Mouse (Mus musculus): Measurements from ENCODE around the gene Tshr. TPM values are rescaled to one million over a fixed set of nuclear protein-coding genes. Genes with fewer than 3 reads are reported as not detected.
A peak's percentile ranks its signal among the peaks of the same experiment; 100 is the strongest.

Tshr gene
- polyA plus RNA-seq, 1 experiment from 2014 or later = 0.13 TPM

GRCm38 (mm10) chr12:91588670-91589541 is 204.5 kb downstream of the Tshr start:
- ATAC-seq (ENCODE audit: low read depth) = peak; percentile 49
- WGBS (ENCODE audit: insufficient replicate concordance) = 0% methylated on average over 65 of the region's 83 CpGs
- Histone ChIP-seq H3K9ac (peak overlapping the region; percentile 100), H3K4me1 (replicated peaks) (peaks cover 26% of the 10 kb centered on the region), H3K36me3 (peaks cover 22% of the 10 kb centered on the region), H3K27ac (peak overlapping the region; percentile 100), H3K27me3 (no peaks in the 10 kb centered on the region), H3K4me3 (replicated peaks) (peak overlapping the region; percentile 95), H3K9me3 (replicated peaks) (no peaks in the 10 kb centered on the region), H3K4me2 (peak overlapping the region; percentile 72)
- DNase-seq = peak; percentile 39

GRCm38 (mm10) chr12:91589542-91589846 is 205.1 kb downstream of the Tshr start:
- ATAC-seq (ENCODE audit: low read depth) (no peak), DNase-seq (no peak)
- peak overlapping the region; percentile 100 for H3K9ac ChIP-seq
- no peaks in the 10 kb centered on the region for H3K9me3 ChIP-seq (replicated peaks)
- peaks cover 16% of the 10 kb centered on the region for H3K36me3 ChIP-seq
- no peaks in the 10 kb centered on the region for H3K27me3 ChIP-seq
- WGBS (ENCODE audit: insufficient replicate concordance) = 0% methylated on average over 11 of the region's 11 CpGs
- peak overlapping the region; percentile 95 for H3K4me3 ChIP-seq (replicated peaks)
- H3K4me1 ChIP-seq (replicated peaks) = peaks cover 26% of the 10 kb centered on the region
- H3K4me2 ChIP-seq = peak overlapping the region; percentile 72
- peak overlapping the region; percentile 100 for H3K27ac ChIP-seq

- peak; percentile 89 for DNase-seq
- H3K4me3 ChIP-seq (replicated peaks) = peak within 1 kb of the TSS; percentile 95
- peak; percentile 81 for ATAC-seq (ENCODE audit: low read depth)
- H3K4me1 ChIP-seq (replicated peaks) = peaks cover 26% of the 10 kb centered on the region
- no peaks in the 10 kb centered on the region for H3K27me3 ChIP-seq
- H3K27ac ChIP-seq = peak within 1 kb of the TSS; percentile 100
- H3K9me3 ChIP-seq (replicated peaks) = no peaks in the 10 kb centered on the region
- under 1% methylated on average over 83 of the region's 99 CpGs for WGBS (ENCODE audit: insufficient replicate concordance)
- peaks cover 10% of the 10 kb centered on the region for H3K36me3 ChIP-seq
- peak within 1 kb of the TSS; percentile 82 for H3K4me2 ChIP-seq
- peak within 1 kb of the TSS; percentile 100 for H3K9ac ChIP-seq
Measured at GRCm38 (mm10) chr12:91589847-91590690, 205.7 kb downstream of the Tshr start, which contains the start of gene Gtf2a1. Gene Gtf2a1, minus strand, starts transcription at chr12:91590487.

- H3K9me3 ChIP-seq (replicated peaks) = no peaks in the 10 kb centered on the region
- peaks cover 4% of the 10 kb centered on the region for H3K36me3 ChIP-seq
- peak overlapping the region; percentile 80 for H3K9ac ChIP-seq
- ATAC-seq (ENCODE audit: low read depth) (no peak), DNase-seq (peak; percentile 34)
- H3K4me2 ChIP-seq = peak overlapping the region; percentile 82
- H3K27me3 ChIP-seq = no peaks in the 10 kb centered on the region
- peak overlapping the region; percentile 95 for H3K4me3 ChIP-seq (replicated peaks)
- 20% methylated on average over 6 of the region's 6 CpGs for WGBS (ENCODE audit: insufficient replicate concordance)
- peaks cover 26% of the 10 kb centered on the region for H3K4me1 ChIP-seq (replicated peaks)
- peak overlapping the region; percentile 92 for H3K27ac ChIP-seq
Measured at GRCm38 (mm10) chr12:91590716-91591115, 206.4 kb downstream of the Tshr start.

GRCm38 (mm10) chr12:91591191-91591590 is 206.8 kb downstream of the Tshr start:
- H3K36me3 ChIP-seq = no peaks in the 10 kb centered on the region
- peak overlapping the region; percentile 92 for H3K27ac ChIP-seq
- H3K4me3 ChIP-seq (replicated peaks) = peak overlapping the region; percentile 95
- ATAC-seq (ENCODE audit: low read depth) = no peak
- no peaks in the 10 kb centered on the region for H3K27me3 ChIP-seq
- H3K4me1 ChIP-seq (replicated peaks) = peaks cover 24% of the 10 kb centered on the region
- no peak for DNase-seq
- whole genome bisulfite sequencing (ENCODE audit: insufficient replicate concordance) = 89% methylated on average over 1 of the region's 1 CpGs
- no peaks in the 10 kb centered on the region for H3K9me3 ChIP-seq (replicated peaks)
- H3K9ac ChIP-seq = peak overlapping the region; percentile 80
- peak overlapping the region; percentile 82 for H3K4me2 ChIP-seq

GRCm38 (mm10) chr12:91592128-91592527 is 207.8 kb downstream of the Tshr start:
- Histone ChIP-seq H3K27me3 (no peaks in the 10 kb centered on the region), H3K4me2 (no peak overlapping the region), H3K9me3 (replicated peaks) (no peaks in the 10 kb centered on the region), H3K4me1 (replicated peaks) (peaks cover 20% of the 10 kb centered on the region), H3K36me3 (no peaks in the 10 kb centered on the region), H3K27ac (no peak overlapping the region), H3K4me3 (replicated peaks) (no peak overlapping the region), H3K9ac (no peak overlapping the region)
- DNase-seq = no peak
- 77% methylated on average over 3 of the region's 3 CpGs for WGBS (ENCODE audit: insufficient replicate concordance)
- no peak for ATAC-seq (ENCODE audit: low read depth)

Other genes with a start within 250 kb of the Tshr start
- gene Cep128, start 154 bp upstream of the Tshr start, polyA plus RNA-seq (2015; fragmentation: Nextera tagmentation; extraction: Ambion mirVana) = 9.0 and 11.0 TPM in 2 replicates
- gene Gtf2a1, start 205.9 kb downstream of the Tshr start, polyA plus RNA-seq (2015; fragmentation: Nextera tagmentation; extraction: Ambion mirVana) = 21.7 and 26.0 TPM in 2 replicates